Mouse (Mus musculus): ENCODE data around the gene Tshb.
A peak's percentile ranks its signal among the peaks of the same experiment; 100 is the strongest.

The Tshb gene

GRCm38 (mm10) chr3:102782618-102783017 is at the start of gene Tshb:
Gene Tshb, minus strand, starts transcription at chr3:102782718.
- DNase-seq (ENCODE audit: low read depth, low spot score) = no peak

GRCm38 (mm10) chr3:102803937-102804336 is 21.4 kb upstream of the Tshb start:
- DNase-seq (ENCODE audit: low read depth, low spot score) = peak; percentile 83

- no peak for DNase-seq (ENCODE audit: low read depth, low spot score)
Observed at GRCm38 (mm10) chr3:102787369-102787768, 4.9 kb upstream of the Tshb start.

- DNase-seq (ENCODE audit: low read depth, low spot score) = no peak
Observed at GRCm38 (mm10) chr3:102773018-102773417, 9.5 kb downstream of the Tshb start.

GRCm38 (mm10) chr3:102764850-102765249 is 17.7 kb downstream of the Tshb start:
- DNase-seq (ENCODE audit: low read depth, low spot score) = no peak

- DNase-seq (ENCODE audit: low read depth, low spot score) = no peak
Observed at GRCm38 (mm10) chr3:102763713-102764400, 18.7 kb downstream of the Tshb start.

GRCm38 (mm10) chr3:102762388-102762787 is 20.1 kb downstream of the Tshb start:
- no peak for DNase-seq (ENCODE audit: low read depth, low spot score)

GRCm38 (mm10) chr3:102760236-102760635 is 22.3 kb downstream of the Tshb start:
- no peak for DNase-seq (ENCODE audit: low read depth, low spot score)

GRCm38 (mm10) chr3:102757019-102757418 is 25.5 kb downstream of the Tshb start:
- DNase-seq (ENCODE audit: low read depth, low spot score) = no peak

- no peak for DNase-seq (ENCODE audit: low read depth, low spot score)
Observed at GRCm38 (mm10) chr3:102755801-102756200, 26.7 kb downstream of the Tshb start.

- no peak for DNase-seq (ENCODE audit: low read depth, low spot score)
Observed at GRCm38 (mm10) chr3:102752457-102752856, 30.1 kb downstream of the Tshb start.

GRCm38 (mm10) chr3:102752053-102752452 is 30.5 kb downstream of the Tshb start:
- no peak for DNase-seq (ENCODE audit: low read depth, low spot score)

GRCm38 (mm10) chr3:102751536-102751935 is 31.0 kb downstream of the Tshb start:
- no peak for DNase-seq (ENCODE audit: low read depth, low spot score)

GRCm38 (mm10) chr3:102751136-102751535 is 31.4 kb downstream of the Tshb start:
- DNase-seq (ENCODE audit: low read depth, low spot score) = no peak

- no peak for DNase-seq (ENCODE audit: low read depth, low spot score)
Observed at GRCm38 (mm10) chr3:102748686-102749085, 33.8 kb downstream of the Tshb start.

GRCm38 (mm10) chr3:102748038-102748437 is 34.5 kb downstream of the Tshb start:
- no peak for DNase-seq (ENCODE audit: low read depth, low spot score)

- DNase-seq (ENCODE audit: low read depth, low spot score) = no peak
Observed at GRCm38 (mm10) chr3:102746174-102746573, 36.3 kb downstream of the Tshb start.

GRCm38 (mm10) chr3:102744657-102745056 is 37.9 kb downstream of the Tshb start:
- no peak for DNase-seq (ENCODE audit: low read depth, low spot score)

- DNase-seq (ENCODE audit: low read depth, low spot score) = no peak
Observed at GRCm38 (mm10) chr3:102743781-102744471, 38.6 kb downstream of the Tshb start.

GRCm38 (mm10) chr3:102743202-102743601 is 39.3 kb downstream of the Tshb start:
- no peak for DNase-seq (ENCODE audit: low read depth, low spot score)

GRCm38 (mm10) chr3:102742725-102743124 is 39.8 kb downstream of the Tshb start:
- DNase-seq (ENCODE audit: low read depth, low spot score) = no peak

- DNase-seq (ENCODE audit: low read depth, low spot score) = no peak
Observed at GRCm38 (mm10) chr3:102738926-102739325, 43.6 kb downstream of the Tshb start.
